Mouse (Mus musculus) MEL (cell line): ENCODE results near the gene Tet3.

Experiments
- CTCF ChIP-seq, 3 experiments: IDR thresholded peaks in 2 of 3; conservative IDR thresholded peaks in 1 of 3; 2 replicates each; pipeline ENCODE4 v1.5.1; 2011 to 2012; ENCODE audit warnings: low read length in 3 of 3, low read depth in 2 of 3, mild to moderate bottlenecking in 2 of 3, improper control_type of control experiment in 1 of 3, inconsistent platforms in 1 of 3, mixed read lengths in 1 of 3, moderate library complexity in 1 of 3; ENCODE audit not compliant: control insufficient read depth in 1 of 3, insufficient read depth in 1 of 3, poor library complexity in 1 of 3, severe bottlenecking in 1 of 3
- ELF1 ChIP-seq: IDR thresholded peaks from 2 replicates; pipeline ENCODE4 v1.6.1; 2014; ENCODE audit warnings: low read depth, mild to moderate bottlenecking, inconsistent platforms, low read length, improper control_type of control experiment, moderate library complexity
- GABPA ChIP-seq: IDR thresholded peaks from 2 replicates; pipeline ENCODE4 v1.6.1; 2012; ENCODE audit warnings: low read depth, mild to moderate bottlenecking, inconsistent platforms, low read length, improper control_type of control experiment, moderate library complexity
- HCFC1 ChIP-seq: IDR thresholded peaks from 2 replicates; pipeline ENCODE4 v1.6.1; 2012; ENCODE audit warnings: low read depth, mild to moderate bottlenecking, inconsistent platforms, low read length, improper control_type of control experiment, moderate library complexity
- MAX ChIP-seq: IDR thresholded peaks from 2 replicates; pipeline ENCODE4 v1.6.1; 2011; ENCODE audit warnings: low read length, improper control_type of control experiment
- MYC ChIP-seq: IDR thresholded peaks from 2 replicates; pipeline ENCODE4 v1.6.1; 2011; ENCODE audit warnings: low read depth, mild to moderate bottlenecking, low read length, improper control_type of control experiment, moderate library complexity
- RAD21 ChIP-seq: IDR thresholded peaks from 2 replicates; pipeline ENCODE4 v1.6.1; 2011; ENCODE audit warnings: mild to moderate bottlenecking, low read depth, low read length, improper control_type of control experiment

- TF ChIP-seq MAX: no peak
- no peak for TF ChIP-seq MYC
- no peak for TF ChIP-seq ELF1
- no peak for TF ChIP-seq RAD21
- TF ChIP-seq CTCF (IDR thresholded peaks at IDR 0.05 in 2 of 3, conservative IDR thresholded peaks at IDR 0.05 in 1 of 3; ENCODE audit: control insufficient read depth in 1 of 3, insufficient read depth in 1 of 3, low read depth in 2 of 3, low read length in 3 of 3, poor library complexity in 1 of 3, severe bottlenecking in 1 of 3): no peak
- TF ChIP-seq HCFC1: no peak
- no peak for TF ChIP-seq GABPA
Observed at GRCm38 (mm10) chr6:83357436-83357835, 101.4 kb downstream of the Tet3 start.
